Mouse (Mus musculus) skeletal muscle tissue, adult 2 months (tissue): ENCODE data around the gene Carm1.
"Not testable (repeated sequence)": the region's sequence is repeated elsewhere in the genome, so short reads cannot be mapped to it uniquely, and the experiment has no call there.

Experiments used
- DNase-seq: peaks from one replicate; pipeline ENCODE4 v3.0.0-alpha.2; 2012; ENCODE audit warnings: low read depth, low spot score

Gene Carm1

GRCm38 (mm10) chr9:21575253-21575652 lies 28.6 kb downstream of the Carm1 start:
- DNase-seq: no peak

DNA sequence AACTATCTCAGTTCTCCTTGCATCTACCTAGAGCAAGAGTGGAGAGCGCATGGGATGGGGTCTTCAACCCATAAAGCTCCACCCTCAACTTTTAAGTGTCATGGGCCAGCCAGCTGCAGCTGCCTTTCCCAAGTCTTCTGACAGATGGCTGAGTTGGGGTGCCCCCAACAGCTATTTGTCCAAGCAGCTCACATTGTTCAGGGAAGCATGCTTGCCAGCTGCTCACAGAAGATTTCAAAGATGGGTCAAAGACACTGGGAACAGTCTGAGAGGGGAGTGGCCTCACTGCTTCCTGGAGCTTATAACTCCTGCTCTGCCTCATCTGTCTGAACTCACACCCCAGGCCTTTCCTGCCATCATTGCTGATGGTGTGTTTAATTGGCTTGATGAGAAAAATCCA lies 29.6 kb downstream of the Carm1 start:
- no peak for DNase-seq

GRCm38 (mm10) chr9:21578226-21578625 lies 31.5 kb downstream of the Carm1 start:
- DNase-seq: no peak

GRCm38 (mm10) chr9:21585401-21585800 lies 38.7 kb downstream of the Carm1 start:
- no peak for DNase-seq

GRCm38 (mm10) chr9:21587678-21588349 lies 41.1 kb downstream of the Carm1 start:
- DNase-seq: no peak

GRCm38 (mm10) chr9:21588350-21588749 lies 41.7 kb downstream of the Carm1 start:
- DNase-seq: no peak

DNA sequence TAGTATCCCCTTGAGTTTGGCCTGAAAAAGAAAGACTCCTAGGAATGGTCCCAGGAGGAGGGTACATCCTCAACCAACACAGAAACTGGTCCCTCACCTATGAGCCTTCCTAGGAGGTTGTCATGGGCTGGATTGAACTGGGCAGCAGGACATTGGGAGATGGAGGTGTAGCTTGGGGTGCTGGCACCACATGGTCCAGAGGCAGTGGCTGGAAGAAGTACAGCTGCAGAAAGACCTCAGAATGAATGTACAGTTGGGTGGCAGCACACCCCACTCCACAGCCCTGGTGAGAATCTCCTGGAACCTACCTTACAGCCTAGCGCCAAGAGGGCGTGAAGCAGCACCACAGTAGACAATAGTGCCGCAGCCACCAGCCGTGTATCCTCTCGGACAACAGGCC lies 42.8 kb downstream of the Carm1 start:
- DNase-seq: no peak

- no peak for DNase-seq
Measured at GRCm38 (mm10) chr9:21591127-21591830, 44.6 kb downstream of the Carm1 start.

DNA sequence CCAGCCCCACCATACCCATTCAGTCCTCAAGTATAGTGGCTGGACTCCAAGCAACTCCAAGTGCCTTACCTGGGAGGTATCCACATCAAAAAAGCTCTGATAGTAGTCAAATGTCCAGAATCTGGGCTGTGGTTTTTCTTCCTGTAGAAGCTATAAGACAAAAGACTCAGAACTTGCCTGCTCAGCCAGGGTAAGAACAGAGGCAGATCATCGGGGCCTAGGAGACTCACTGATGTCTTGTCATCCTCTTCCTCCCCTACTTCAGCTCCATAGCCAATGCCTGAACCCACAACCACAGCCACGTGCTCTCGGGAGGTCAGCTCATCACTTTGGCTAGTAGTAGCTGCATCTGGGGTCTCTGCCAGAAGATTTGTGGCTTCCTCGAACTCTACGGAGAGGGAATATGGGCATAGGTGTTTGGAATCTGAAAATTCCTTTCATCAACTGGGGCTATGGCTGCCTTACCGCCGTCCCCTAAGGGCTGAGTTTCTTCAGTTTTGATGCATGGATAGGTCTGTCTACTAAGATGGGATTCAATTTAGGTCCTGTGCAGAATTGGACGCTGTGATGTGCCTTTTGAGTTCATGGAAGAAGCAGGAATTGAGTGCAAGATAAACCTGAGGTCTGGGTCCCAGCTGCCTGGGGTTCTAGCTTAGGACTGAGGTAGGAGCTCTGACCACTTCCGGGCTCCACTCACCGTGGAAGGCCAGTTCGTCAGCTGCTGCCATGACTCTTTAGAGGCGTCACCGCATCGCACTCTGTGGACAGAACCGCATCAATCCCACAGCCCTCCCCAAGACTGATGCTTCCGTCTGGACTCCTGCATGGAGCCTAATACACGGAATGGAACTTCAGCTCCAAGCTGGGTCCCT lies 45.4 kb downstream of the Carm1 start:
- no peak for DNase-seq

- peak; percentile 96 for DNase-seq
Measured at GRCm38 (mm10) chr9:21592703-21593121, 46.0 kb downstream of the Carm1 start, which contains the start of the genes Timm29 and Yipf2. Gene Timm29, plus strand, starts transcription at chr9:21592722. Gene Yipf2, minus strand, starts transcription at chr9:21592828.

GRCm38 (mm10) chr9:21593122-21593721 lies 46.5 kb downstream of the Carm1 start:
- DNase-seq: no peak

DNA sequence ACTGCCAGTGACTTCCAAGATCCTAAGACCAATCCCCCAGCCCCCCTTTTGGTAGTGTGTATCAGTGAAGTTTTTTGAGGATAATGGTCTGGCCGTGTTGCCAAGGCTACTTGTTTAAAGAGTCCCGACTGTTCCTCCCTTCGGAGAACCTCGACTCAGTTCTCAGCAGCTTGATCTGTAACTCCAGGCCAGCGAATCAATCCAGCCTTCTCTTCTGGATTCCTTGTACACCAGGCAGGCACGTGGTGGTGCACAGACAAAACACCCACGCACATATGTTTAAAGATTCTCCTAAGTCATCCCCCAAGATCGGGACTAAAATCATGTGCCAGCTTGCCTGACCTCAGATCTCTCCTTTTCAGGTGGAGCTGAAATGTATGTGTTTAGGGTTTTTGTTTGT lies 47.7 kb downstream of the Carm1 start:
- DNase-seq: not testable (repeated sequence)

DNA sequence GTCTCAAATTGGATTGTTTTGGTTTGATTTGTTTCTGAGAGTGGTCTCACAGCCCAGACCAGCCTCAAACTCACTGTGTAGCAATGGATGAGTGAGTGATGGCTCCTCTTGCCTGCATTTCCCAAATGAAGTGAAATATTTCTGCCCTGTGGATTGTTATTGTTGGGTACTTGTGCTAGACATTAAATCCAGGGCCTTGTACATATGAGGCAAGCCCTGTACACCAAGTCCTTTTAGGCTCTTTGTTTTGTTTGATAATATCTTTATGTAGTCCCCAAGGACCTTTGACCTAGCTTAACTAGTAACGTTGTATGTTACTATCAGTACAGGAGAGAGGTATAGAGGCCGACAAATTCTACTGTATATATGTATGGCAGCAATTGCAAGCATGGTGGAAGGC lies 48.1 kb downstream of the Carm1 start:
- DNase-seq: no peak

DNA sequence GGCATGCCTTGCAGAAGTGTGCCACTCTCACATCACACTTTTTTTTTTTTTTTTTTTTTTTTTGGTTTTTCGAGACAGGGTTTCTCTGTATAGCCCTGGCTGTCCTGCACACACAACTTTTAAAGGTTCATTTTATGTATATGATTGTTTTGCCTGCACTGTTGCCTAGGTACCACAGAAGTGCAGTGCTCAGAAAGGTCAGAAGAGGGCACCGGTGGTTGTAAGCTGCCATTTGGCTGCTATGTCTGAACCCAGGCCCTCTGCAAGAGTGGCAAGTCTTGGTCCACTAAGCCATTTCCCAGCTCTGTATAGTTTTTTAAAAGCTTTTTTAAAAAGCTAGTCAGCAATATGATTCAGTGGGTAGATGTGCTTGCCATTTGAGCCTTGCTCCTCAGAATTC lies 51.5 kb downstream of the Carm1 start:
- no peak for DNase-seq

- no peak for DNase-seq
Measured at GRCm38 (mm10) chr9:21600186-21600585, 53.5 kb downstream of the Carm1 start.

- no peak for DNase-seq
Measured at GRCm38 (mm10) chr9:21601073-21601472, 54.4 kb downstream of the Carm1 start.

- peak; percentile 71 for DNase-seq
Measured at GRCm38 (mm10) chr9:21601722-21602399, 55.2 kb downstream of the Carm1 start.

- no peak for DNase-seq
Measured at GRCm38 (mm10) chr9:21604119-21604518, 57.4 kb downstream of the Carm1 start.

GRCm38 (mm10) chr9:21605865-21606264 lies 59.2 kb downstream of the Carm1 start:
- DNase-seq: no peak

DNA sequence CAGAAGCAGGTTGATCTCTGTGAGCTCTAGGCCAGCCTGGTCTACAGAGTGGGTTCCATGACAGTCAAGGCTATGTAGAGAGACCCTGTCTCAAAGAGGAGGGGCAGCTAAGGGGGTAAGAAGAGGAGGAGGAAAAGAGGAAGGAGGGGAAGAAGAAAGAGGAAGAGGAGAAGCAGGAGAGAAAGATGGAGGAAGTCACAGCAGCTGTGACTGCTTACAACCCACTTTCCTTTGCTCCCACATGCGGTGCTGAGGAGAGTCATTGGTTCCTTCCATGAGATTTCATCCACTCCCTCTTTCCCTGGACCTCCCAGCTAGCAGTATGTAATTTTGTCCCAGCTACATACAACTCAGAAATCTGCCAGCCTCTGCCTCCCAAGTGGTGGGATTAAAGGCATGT lies 60.0 kb downstream of the Carm1 start:
- DNase-seq: no peak

- DNase-seq: no peak
Measured at GRCm38 (mm10) chr9:21609861-21610260, 63.2 kb downstream of the Carm1 start.
